Mouse (Mus musculus) MEL (cell line): ENCODE measurements at regions not wholly inside any gene's neighbourhood (a gene's known extent, or its start where the extent isn't known, plus 50 kb on each side); places are given as distances from the start of the nearest gene placed in this dataset.
"Not testable (repeated sequence)": the region's sequence is repeated elsewhere in the genome, so short reads cannot be mapped to it uniquely, and the experiment has no call there.

Experiments
- DNase-seq: peaks from one replicate; pipeline ENCODE4 v3.0.0; 2011; ENCODE audit warnings: low read depth, low spot score
- H3K27ac ChIP-seq: 2 replicates; pipeline ENCODE4 v1.5.1; 2012; ENCODE audit warnings: low read depth, mild to moderate bottlenecking, control low read depth, low read length, moderate library complexity; ENCODE audit not compliant: control insufficient read depth
- H3K27me3 ChIP-seq, 2 experiments: fragments of 150-350 bp in 1 of 2; sonication (generic) in 1 of 2; 2 replicates each; pipeline ENCODE4 v1.6.1; 2012; ENCODE audit warnings: low read length in 2 of 2, mild to moderate bottlenecking in 2 of 2, improper control_type of control experiment in 1 of 2, moderate library complexity in 1 of 2; ENCODE audit not compliant: insufficient read depth in 2 of 2, control insufficient read depth in 1 of 2
- H3K36me3 ChIP-seq, 2 experiments: 2 replicates each; pipeline ENCODE4 v1.6.1; 2012 to 2014; ENCODE audit warnings: low read length in 2 of 2, improper control_type of control experiment in 1 of 2, inconsistent platforms in 1 of 2, mild to moderate bottlenecking in 1 of 2; ENCODE audit not compliant: insufficient read depth in 2 of 2, control insufficient read depth in 1 of 2
- H3K4me1 ChIP-seq, 2 experiments: fragments of 150-350 bp in 1 of 2; sonication (generic) in 1 of 2; 2 replicates each; pipeline ENCODE4 v1.6.1; 2012; ENCODE audit warnings: low read length in 2 of 2, improper control_type of control experiment in 1 of 2, mild to moderate bottlenecking in 1 of 2; ENCODE audit not compliant: insufficient read depth in 2 of 2, control insufficient read depth in 1 of 2
- H3K4me3 ChIP-seq, 2 experiments: fragments of 150-350 bp in 1 of 2; sonication (generic) in 1 of 2; 2 replicates each; pipeline ENCODE4 v1.5.1; 2012; ENCODE audit warnings: low read depth in 2 of 2, low read length in 2 of 2, mild to moderate bottlenecking in 2 of 2, moderate library complexity in 2 of 2, control low read depth in 1 of 2, improper control_type of control experiment in 1 of 2; ENCODE audit not compliant: control insufficient read depth in 1 of 2, insufficient read depth in 1 of 2
- H3K79me2 ChIP-seq: 2 replicates; pipeline ENCODE4 v1.6.1; 2012; ENCODE audit warnings: mild to moderate bottlenecking, low read length, moderate library complexity; ENCODE audit not compliant: control insufficient read depth, poor library complexity, insufficient read depth
- H3K9ac ChIP-seq: 2 replicates; pipeline ENCODE4 v1.6.1; 2012; ENCODE audit warnings: low read depth, mild to moderate bottlenecking, control low read depth, low read length, moderate library complexity; ENCODE audit not compliant: control insufficient read depth, poor library complexity, severe bottlenecking
- H3K9me3 ChIP-seq: fragments of 150-350 bp; sonication (generic); replicated peaks from 2 replicates; pipeline ENCODE4 v1.6.1; 2012; ENCODE audit warnings: mild to moderate bottlenecking, low read length, improper control_type of control experiment, moderate library complexity; ENCODE audit not compliant: insufficient read depth
- ELF1 ChIP-seq: IDR thresholded peaks from 2 replicates; pipeline ENCODE4 v1.6.1; 2014; ENCODE audit warnings: low read depth, mild to moderate bottlenecking, inconsistent platforms, low read length, improper control_type of control experiment, moderate library complexity
- HCFC1 ChIP-seq: IDR thresholded peaks from 2 replicates; pipeline ENCODE4 v1.6.1; 2012; ENCODE audit warnings: low read depth, mild to moderate bottlenecking, inconsistent platforms, low read length, improper control_type of control experiment, moderate library complexity
- MYC ChIP-seq: IDR thresholded peaks from 2 replicates; pipeline ENCODE4 v1.6.1; 2011; ENCODE audit warnings: low read depth, mild to moderate bottlenecking, low read length, improper control_type of control experiment, moderate library complexity
- NELFE ChIP-seq: IDR thresholded peaks from 2 replicates; pipeline ENCODE4 v1.6.1; 2011; ENCODE audit warnings: low read depth, low read length, improper control_type of control experiment
- POLR2AphosphoS2 ChIP-seq: IDR thresholded peaks from 2 replicates; pipeline ENCODE4 v1.6.1; 2011; ENCODE audit warnings: low read length, improper control_type of control experiment
- POLR2AphosphoS5 ChIP-seq: IDR thresholded peaks from 2 replicates; pipeline ENCODE4 v1.6.1; 2012; ENCODE audit warnings: low read depth, borderline replicate concordance, mild to moderate bottlenecking, inconsistent platforms, low read length, moderate library complexity, mixed read lengths
- RCOR1 ChIP-seq: IDR thresholded peaks from 2 replicates; pipeline ENCODE4 v1.6.1; 2012; ENCODE audit warnings: low read depth, mild to moderate bottlenecking, inconsistent platforms, low read length, improper control_type of control experiment
- SIN3A ChIP-seq: IDR thresholded peaks from 2 replicates; pipeline ENCODE4 v1.6.1; 2012; ENCODE audit warnings: low read length, improper control_type of control experiment, inconsistent platforms
- TAL1 ChIP-seq: IDR thresholded peaks from 2 replicates; pipeline ENCODE4 v1.6.1; 2012; ENCODE audit warnings: mild to moderate bottlenecking, inconsistent platforms, low read length, moderate library complexity, mixed read lengths
- TBP ChIP-seq: IDR thresholded peaks from 2 replicates; pipeline ENCODE4 v1.8.0; 2011; ENCODE audit warnings: low read depth, low read length, improper control_type of control experiment
- ZMIZ1 ChIP-seq: IDR thresholded peaks from 2 replicates; pipeline ENCODE4 v1.6.1; 2012; ENCODE audit warnings: low read depth, mild to moderate bottlenecking, inconsistent platforms, low read length, improper control_type of control experiment, moderate library complexity

DNA sequence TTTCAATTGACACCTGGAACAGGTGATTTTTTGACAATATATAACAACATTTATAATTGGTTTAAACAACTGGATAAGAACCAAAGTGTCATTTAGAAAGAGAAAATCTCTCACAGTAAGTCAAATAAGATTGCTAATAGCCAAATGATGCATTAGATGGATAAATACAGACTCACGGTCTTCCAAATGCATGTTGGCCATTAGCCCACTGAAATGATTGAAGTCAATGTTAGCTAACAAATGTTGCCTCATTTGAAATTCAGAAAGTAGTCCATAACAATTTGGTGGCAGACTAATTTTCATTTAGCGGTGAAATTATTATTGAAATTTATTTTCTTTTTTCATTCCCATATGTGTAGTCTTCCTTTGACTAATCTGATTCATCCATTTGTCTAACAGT, 354.9 kb downstream of the Rprm start:
- Histone ChIP-seq H3K27ac (no peak overlapping the region), H3K4me1 (no peaks in the 10 kb centered on the region)
- TF ChIP-seq TAL1 (no peak), SIN3A (no peak)
- TF ChIP-seq, all 39 proteins: peak for 0
- Histone ChIP-seq H3K9ac (no peak overlapping the region), H3K9me3 (no peaks in the 10 kb centered on the region), H3K79me2 (no peaks in the 10 kb centered on the region), H3K4me3 (no peak overlapping the region), H3K36me3 (no peaks in the 10 kb centered on the region), H3K27me3 (no peaks in the 10 kb centered on the region)
- no peak for DNase-seq

DNA sequence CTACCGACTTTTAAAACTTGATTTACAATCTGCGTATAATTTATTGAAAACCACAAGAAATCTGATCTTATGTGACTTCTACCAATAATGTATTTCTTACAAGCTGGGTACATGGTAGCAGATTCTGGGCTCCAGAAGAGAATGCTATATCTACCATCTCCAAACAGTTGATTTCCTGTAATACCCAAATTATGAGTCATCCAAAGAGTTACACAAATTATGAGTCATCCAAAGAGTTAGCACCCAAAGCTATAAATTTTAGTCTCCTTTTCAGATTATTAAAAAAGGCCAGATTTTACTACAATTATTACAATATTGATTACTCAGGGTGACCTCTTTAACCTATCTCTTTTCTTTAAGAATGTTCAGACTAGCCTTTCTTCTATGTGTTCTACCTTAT, 321.9 kb downstream of the Rprm start:
- no peak for TF ChIP-seq MYC
- TF ChIP-seq TBP, result no peak
- TF ChIP-seq SIN3A, result no peak
- TF ChIP-seq ELF1, result no peak
- no peak for TF ChIP-seq NELFE
- no peak for TF ChIP-seq RCOR1
- TF ChIP-seq POLR2AphosphoS2, result no peak
- TF ChIP-seq POLR2AphosphoS5, result no peak
- no peak for TF ChIP-seq ZMIZ1
- no peak for TF ChIP-seq HCFC1
- no peaks in the 10 kb centered on the region for H3K9me3 ChIP-seq

DNA sequence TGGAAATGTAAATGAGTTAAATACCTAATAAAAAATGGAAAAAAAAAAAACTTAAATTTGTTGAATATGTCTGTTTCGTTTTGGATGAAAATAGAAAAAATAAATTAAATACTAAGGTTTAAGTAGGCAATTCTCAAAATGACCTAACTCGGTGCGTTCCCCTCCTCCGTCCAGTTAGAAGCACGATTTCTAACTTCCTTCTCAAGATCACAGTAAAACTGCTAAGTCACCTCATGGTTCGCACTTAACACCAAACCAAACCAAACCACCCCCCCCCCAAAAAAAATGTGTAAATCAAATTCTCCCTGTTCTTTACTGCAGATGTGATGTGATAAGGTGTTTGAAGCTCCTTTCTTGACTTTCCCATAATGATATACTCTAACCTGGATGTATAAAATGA, 303.3 kb downstream of the Rprm start:
- H3K27ac ChIP-seq, H3K79me2 ChIP-seq, DNase-seq, H3K4me3 ChIP-seq, H3K4me1 ChIP-seq, H3K27me3 ChIP-seq, H3K9ac ChIP-seq, H3K9me3 ChIP-seq, H3K36me3 ChIP-seq: not testable (repeated sequence)

More for the DNA sequence above, 321.9 kb downstream of the Rprm start:
- no peak for DNase-seq
- no peaks in the 10 kb centered on the region for H3K79me2 ChIP-seq
- H3K4me3 ChIP-seq, result no peak overlapping the region
- no peaks in the 10 kb centered on the region for H3K36me3 ChIP-seq
- H3K4me1 ChIP-seq, result no peaks in the 10 kb centered on the region
- H3K27me3 ChIP-seq, result no peaks in the 10 kb centered on the region
- no peak overlapping the region for H3K9ac ChIP-seq
- H3K27ac ChIP-seq, result no peak overlapping the region

DNA sequence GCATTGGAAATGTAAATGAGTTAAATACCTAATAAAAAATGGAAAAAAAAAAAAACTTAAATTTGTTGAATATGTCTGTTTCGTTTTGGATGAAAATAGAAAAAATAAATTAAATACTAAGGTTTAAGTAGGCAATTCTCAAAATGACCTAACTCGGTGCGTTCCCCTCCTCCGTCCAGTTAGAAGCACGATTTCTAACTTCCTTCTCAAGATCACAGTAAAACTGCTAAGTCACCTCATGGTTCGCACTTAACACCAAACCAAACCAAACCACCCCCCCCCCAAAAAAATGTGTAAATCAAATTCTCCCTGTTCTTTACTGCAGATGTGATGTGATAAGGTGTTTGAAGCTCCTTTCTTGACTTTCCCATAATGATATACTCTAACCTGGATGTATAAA, 296.8 kb downstream of the Rprm start:
- H3K27ac ChIP-seq, H3K4me3 ChIP-seq, H3K4me1 ChIP-seq, H3K27me3 ChIP-seq, H3K36me3 ChIP-seq, DNase-seq, H3K9me3 ChIP-seq, H3K79me2 ChIP-seq, H3K9ac ChIP-seq: not testable (repeated sequence)
